Mouse (Mus musculus): Measurements from ENCODE around the gene Elmo1.

DNA sequence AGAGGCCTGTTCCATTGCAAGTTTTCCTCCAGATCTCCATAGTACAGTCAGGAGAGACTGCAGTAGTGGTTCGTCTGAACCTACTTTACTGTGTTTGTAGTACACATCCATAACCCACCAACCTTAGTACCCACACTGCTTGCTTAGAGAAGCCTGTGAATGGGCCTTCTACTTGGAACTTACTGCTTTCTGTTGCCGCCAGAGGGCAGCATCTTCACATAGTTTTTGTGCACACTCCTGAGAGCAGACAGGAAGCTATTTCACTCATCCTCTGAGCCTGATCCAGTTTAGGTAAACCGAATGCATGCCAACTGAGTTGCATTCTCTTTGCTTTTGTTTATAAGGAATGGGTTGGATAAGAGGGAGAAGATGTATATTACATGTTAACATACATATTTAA is 221.2 kb downstream of the Elmo1 start:
- TF ChIP-seq CTCF (IDR thresholded peaks at IDR 0.05; ENCODE audit: borderline replicate concordance, control insufficient read depth, extremely low read depth, insufficient read depth, low read length, poor library complexity) (no peak), POLR2A (IDR thresholded peaks at IDR 0.05; ENCODE audit: control insufficient read depth, extremely low read depth, insufficient read depth, low read length, poor library complexity) (no peak)

All from thymus, adult 2 months (tissue).